ENCODE assay signal across 9 mouse cellular contexts in genomic region chr8:13461843-13462242, GRCm38 (mm10). TPM values are rescaled to one million over a fixed set of nuclear protein-coding genes. Genes with fewer than 3 reads are reported as not detected.
A peak's percentile ranks its signal among the peaks of the same experiment; 100 is the strongest.
DNase-seq lines count a peak whose midpoint lies in the region; ATAC-seq and TF ChIP-seq lines count a peak whose summit lies in the region.
"Had no signal": no experiment of that assay in that cellular context is flagged by ENCODE, and none has a peak within 500 bp of the region (broad histone marks: within the 10 kb centered on the region; RNA-seq: fewer than 3 reads in every experiment).

No protein-coding gene starts in this region.

- peak; percentile 64; the same call in 1 of the 2 replicates for ATAC-seq in common myeloid progenitor, adult 5-6 weeks (replicated peaks; ENCODE audit: low read depth, poor library complexity, severe bottlenecking)
- peak; percentile 65 for ATAC-seq in lung, postnatal 0 days
- ATAC-seq in monocyte, adult 5-6 weeks (replicated peaks; ENCODE audit: insufficient number of reproducible peaks, low FRiP score, low TSS enrichment, poor library complexity, severe bottlenecking) = no peak

- no peak overlapping the region for H3K27ac ChIP-seq in lung, postnatal 0 days (ENCODE audit: low read length)
- H3K27ac ChIP-seq: heart, embryonic 15.5 days had no signal

- peak; percentile 43 for DNase-seq in CD4-positive helper T cell, adult 2 months (ENCODE audit: low read depth, low spot score)
- peak; percentile 68 for DNase-seq in ZHBTc4 (ENCODE audit: low read depth, low spot score)
- peak; percentile 80 for DNase-seq in heart, adult 8-10 months (ENCODE audit: low spot score)
- DNase-seq in layer of hippocampus, adult 11-12 months (ENCODE audit: low spot score) = peak; percentile 81
- peak; percentile 68 for DNase-seq in lung, postnatal 0 days (ENCODE audit: low spot score)
- peak; percentile 86 for DNase-seq in right cerebral cortex, postnatal 4 days

- no peak overlapping the region for H3K9ac ChIP-seq in lung, postnatal 0 days (replicated peaks; ENCODE audit: low read depth)
- H3K9ac ChIP-seq: heart, embryonic 15.5 days had no signal

- H3K36me3 ChIP-seq in lung, postnatal 0 days (ENCODE audit: insufficient read depth, low read length) = peaks cover 6% of the 10 kb centered on the region; the same call in 1 of the 2 replicates

- no peak overlapping the region for H3K4me2 ChIP-seq in lung, postnatal 0 days (replicated peaks; ENCODE audit: low read depth, low read length)
- H3K4me2 ChIP-seq: heart, embryonic 15.5 days had no signal

- no peak for TF ChIP-seq EP300 in lung, postnatal 0 days (IDR thresholded peaks at IDR 0.05)

- WGBS in lung, postnatal 0 days = 35% methylated on average over 4 of the region's 4 CpGs

- H3K4me3 ChIP-seq in lung, postnatal 0 days (ENCODE audit: low read depth, low read length) = no peak overlapping the region
- H3K4me3 ChIP-seq: heart, embryonic 15.5 days had no signal

- peaks cover 10% of the 10 kb centered on the region; the same call in 1 of the 2 replicates for H3K4me1 ChIP-seq in lung, postnatal 0 days (ENCODE audit: insufficient read depth, low read depth, low read length)

- TF ChIP-seq CTCF in lung, postnatal 0 days (IDR thresholded peaks at IDR 0.05) = peak; percentile 86

- H3K27me3 ChIP-seq in lung, postnatal 0 days (replicated peaks; ENCODE audit: insufficient read depth, low read length) = no peaks in the 10 kb centered on the region
- H3K27me3 ChIP-seq: heart, embryonic 15.5 days had no signal

- no peaks in the 10 kb centered on the region for H3K9me3 ChIP-seq in lung, postnatal 0 days (ENCODE audit: low read length)
- H3K9me3 ChIP-seq: heart, embryonic 15.5 days had no signal

RNA-seq across cellular contexts. Expression of gene Tmem255b, which starts 26.9 kb away (rescaled TPM):
- not detected in 2 replicates for total RNA-seq in common myeloid progenitor, adult 5-6 weeks (2017)
- total RNA-seq in heart, adult 8-10 months (2022) = 1 to 10 TPM; 3.7 to 7.5 (median 5.7) TPM
- polyA plus RNA-seq in lung, postnatal 0 days (2015; fragmentation: Nextera tagmentation; extraction: Ambion mirVana) = 0.57 and 1.2 TPM in 2 replicates
- not detected in 3 replicates for total RNA-seq in monocyte, adult 5-6 weeks (2017)

RNA-seq across cellular contexts. Expression of gene Gas6, which starts 32.4 kb away (rescaled TPM):
- total RNA-seq in common myeloid progenitor, adult 5-6 weeks (2017) = 0.32 and 0.39 TPM in 2 replicates
- 100 to 1,000 TPM; 113 to 140 (median 124) TPM for total RNA-seq in heart, adult 8-10 months (2022)
- polyA plus RNA-seq in lung, postnatal 0 days (2015; fragmentation: Nextera tagmentation; extraction: Ambion mirVana) = 177 and 201 TPM in 2 replicates
- total RNA-seq in monocyte, adult 5-6 weeks (2017) = 0.29 TPM in 1 of 3 replicates, not detected in the others

RNA-seq across cellular contexts. Expression of gene Grk1, which starts 57.0 kb away (rescaled TPM):
- not detected in 2 replicates for total RNA-seq in common myeloid progenitor, adult 5-6 weeks (2017)
- not detected for total RNA-seq in heart, adult 8-10 months (2022)
- polyA plus RNA-seq in lung, postnatal 0 days (2015; fragmentation: Nextera tagmentation; extraction: Ambion mirVana) = not detected in 2 replicates
- total RNA-seq in monocyte, adult 5-6 weeks (2017) = not detected in 3 replicates
- polyA plus RNA-seq: heart, embryonic 15.5 days had no signal

Comparison
In these comparisons a context has a peak if more than half of its experiments do, and no peak if none do; other contexts are left out.
1. RNA of gene Gas6, which starts 32.4 kb away (total RNA-seq): 113 to 140 TPM in heart, adult 8-10 months; 0.32 to 0.39 TPM in common myeloid progenitor, adult 5-6 weeks and 0.29 TPM in monocyte, adult 5-6 weeks; every median in the first group is over 10 times any median in the second.
2. Peak in every context shown above with its lines, with median percentiles within 50 percentile points of each other: DNase-seq.